Mouse (Mus musculus) MEL (cell line): ENCODE data around the gene Rab35. TPM values are rescaled to one million over a fixed set of nuclear protein-coding genes. Genes with fewer than 3 reads are reported as not detected.

Source experiments
- DNase-seq: peaks from one replicate; pipeline ENCODE4 v3.0.0; 2011; ENCODE audit warnings: low read depth, low spot score
- H3K27ac ChIP-seq: 2 replicates; pipeline ENCODE4 v1.5.1; 2012; ENCODE audit warnings: low read depth, mild to moderate bottlenecking, control low read depth, low read length, moderate library complexity; ENCODE audit not compliant: control insufficient read depth
- H3K27me3 ChIP-seq, 2 experiments: fragments of 150-350 bp in 1 of 2; sonication (generic) in 1 of 2; 2 replicates each; pipeline ENCODE4 v1.6.1; 2012; ENCODE audit warnings: low read length in 2 of 2, mild to moderate bottlenecking in 2 of 2, improper control_type of control experiment in 1 of 2, moderate library complexity in 1 of 2; ENCODE audit not compliant: insufficient read depth in 2 of 2, control insufficient read depth in 1 of 2
- H3K36me3 ChIP-seq, 2 experiments: 2 replicates each; pipeline ENCODE4 v1.6.1; 2012 to 2014; ENCODE audit warnings: low read length in 2 of 2, improper control_type of control experiment in 1 of 2, inconsistent platforms in 1 of 2, mild to moderate bottlenecking in 1 of 2; ENCODE audit not compliant: insufficient read depth in 2 of 2, control insufficient read depth in 1 of 2
- H3K4me1 ChIP-seq, 2 experiments: fragments of 150-350 bp in 1 of 2; sonication (generic) in 1 of 2; 2 replicates each; pipeline ENCODE4 v1.6.1; 2012; ENCODE audit warnings: low read length in 2 of 2, improper control_type of control experiment in 1 of 2, mild to moderate bottlenecking in 1 of 2; ENCODE audit not compliant: insufficient read depth in 2 of 2, control insufficient read depth in 1 of 2
- H3K4me3 ChIP-seq, 2 experiments: fragments of 150-350 bp in 1 of 2; sonication (generic) in 1 of 2; 2 replicates each; pipeline ENCODE4 v1.5.1; 2012; ENCODE audit warnings: low read depth in 2 of 2, low read length in 2 of 2, mild to moderate bottlenecking in 2 of 2, moderate library complexity in 2 of 2, control low read depth in 1 of 2, improper control_type of control experiment in 1 of 2; ENCODE audit not compliant: control insufficient read depth in 1 of 2, insufficient read depth in 1 of 2
- H3K79me2 ChIP-seq: 2 replicates; pipeline ENCODE4 v1.6.1; 2012; ENCODE audit warnings: mild to moderate bottlenecking, low read length, moderate library complexity; ENCODE audit not compliant: control insufficient read depth, poor library complexity, insufficient read depth
- H3K9ac ChIP-seq: 2 replicates; pipeline ENCODE4 v1.6.1; 2012; ENCODE audit warnings: low read depth, mild to moderate bottlenecking, control low read depth, low read length, moderate library complexity; ENCODE audit not compliant: control insufficient read depth, poor library complexity, severe bottlenecking
- H3K9me3 ChIP-seq: fragments of 150-350 bp; sonication (generic); replicated peaks from 2 replicates; pipeline ENCODE4 v1.6.1; 2012; ENCODE audit warnings: mild to moderate bottlenecking, low read length, improper control_type of control experiment, moderate library complexity; ENCODE audit not compliant: insufficient read depth
- BHLHE40 ChIP-seq: IDR thresholded peaks from 2 replicates; pipeline ENCODE4 v1.6.1; 2012; ENCODE audit warnings: low read depth, mild to moderate bottlenecking, inconsistent platforms, low read length, improper control_type of control experiment, borderline replicate concordance
- CHD1 ChIP-seq: IDR thresholded peaks from 2 replicates; pipeline ENCODE4 v1.6.1; 2012; ENCODE audit warnings: low read depth, mild to moderate bottlenecking, inconsistent platforms, low read length, improper control_type of control experiment
- E2F4 ChIP-seq: IDR thresholded peaks from 2 replicates; pipeline ENCODE4 v1.6.1; 2011; ENCODE audit warnings: low read depth, low read length, improper control_type of control experiment, borderline replicate concordance
- ELF1 ChIP-seq: IDR thresholded peaks from 2 replicates; pipeline ENCODE4 v1.6.1; 2014; ENCODE audit warnings: low read depth, mild to moderate bottlenecking, inconsistent platforms, low read length, improper control_type of control experiment, moderate library complexity
- EP300 ChIP-seq, 2 experiments: IDR thresholded peaks; 2 replicates each; pipeline ENCODE4 v1.6.1; 2011; ENCODE audit warnings: improper control_type of control experiment in 2 of 2, low read length in 2 of 2, low read depth in 1 of 2, mild to moderate bottlenecking in 1 of 2
- ETS1 ChIP-seq: IDR thresholded peaks from 2 replicates; pipeline ENCODE4 v1.6.1; 2012; ENCODE audit warnings: low read depth, mild to moderate bottlenecking, inconsistent platforms, low read length, improper control_type of control experiment, moderate library complexity
- GATA1 ChIP-seq: IDR thresholded peaks from 2 replicates; pipeline ENCODE4 v1.6.1; 2011; ENCODE audit warnings: low read depth, low read length, improper control_type of control experiment
- HCFC1 ChIP-seq: IDR thresholded peaks from 2 replicates; pipeline ENCODE4 v1.6.1; 2012; ENCODE audit warnings: low read depth, mild to moderate bottlenecking, inconsistent platforms, low read length, improper control_type of control experiment, moderate library complexity
- MAX ChIP-seq: IDR thresholded peaks from 2 replicates; pipeline ENCODE4 v1.6.1; 2011; ENCODE audit warnings: low read length, improper control_type of control experiment
- MAZ ChIP-seq: IDR thresholded peaks from 2 replicates; pipeline ENCODE4 v1.6.1; 2012; ENCODE audit warnings: low read depth, mild to moderate bottlenecking, inconsistent platforms, low read length, improper control_type of control experiment
- NRF1 ChIP-seq: IDR thresholded peaks from 2 replicates; pipeline ENCODE4 v1.6.1; 2014; ENCODE audit warnings: low read depth, mild to moderate bottlenecking, inconsistent platforms, low read length, improper control_type of control experiment, moderate library complexity; ENCODE audit not compliant: poor library complexity, insufficient read depth, severe bottlenecking
- POLR2AphosphoS2 ChIP-seq: IDR thresholded peaks from 2 replicates; pipeline ENCODE4 v1.6.1; 2011; ENCODE audit warnings: low read length, improper control_type of control experiment
- POLR2AphosphoS5 ChIP-seq: IDR thresholded peaks from 2 replicates; pipeline ENCODE4 v1.6.1; 2012; ENCODE audit warnings: low read depth, borderline replicate concordance, mild to moderate bottlenecking, inconsistent platforms, low read length, moderate library complexity, mixed read lengths
- TAL1 ChIP-seq: IDR thresholded peaks from 2 replicates; pipeline ENCODE4 v1.6.1; 2012; ENCODE audit warnings: mild to moderate bottlenecking, inconsistent platforms, low read length, moderate library complexity, mixed read lengths
- TBP ChIP-seq: IDR thresholded peaks from 2 replicates; pipeline ENCODE4 v1.8.0; 2011; ENCODE audit warnings: low read depth, low read length, improper control_type of control experiment
- UBTF ChIP-seq: IDR thresholded peaks from 2 replicates; pipeline ENCODE4 v1.6.1; 2012; ENCODE audit warnings: low read depth, mild to moderate bottlenecking, inconsistent platforms, low read length, improper control_type of control experiment, moderate library complexity, borderline replicate concordance; ENCODE audit not compliant: insufficient read depth
- USF2 ChIP-seq, 2 experiments: IDR thresholded peaks; 2 replicates each; pipeline ENCODE4 v1.6.1; 2011 to 2012; ENCODE audit warnings: improper control_type of control experiment in 2 of 2, low read length in 2 of 2, borderline replicate concordance in 1 of 2, inconsistent platforms in 1 of 2, low read depth in 1 of 2, mild to moderate bottlenecking in 1 of 2; ENCODE audit not compliant: insufficient read depth in 1 of 2
- ZC3H11A ChIP-seq: IDR thresholded peaks from 2 replicates; pipeline ENCODE4 v1.6.1; 2012; ENCODE audit warnings: low read depth, mild to moderate bottlenecking, inconsistent platforms, low read length, improper control_type of control experiment
- ZKSCAN1 ChIP-seq: IDR thresholded peaks from 2 replicates; pipeline ENCODE4 v1.6.1; 2012; ENCODE audit warnings: low read depth, mild to moderate bottlenecking, inconsistent platforms, low read length, improper control_type of control experiment, moderate library complexity
- ZMIZ1 ChIP-seq: IDR thresholded peaks from 2 replicates; pipeline ENCODE4 v1.6.1; 2012; ENCODE audit warnings: low read depth, mild to moderate bottlenecking, inconsistent platforms, low read length, improper control_type of control experiment, moderate library complexity
- ZNF384 ChIP-seq: IDR thresholded peaks from 2 replicates; pipeline ENCODE4 v1.6.1; 2012; ENCODE audit warnings: low read depth, mild to moderate bottlenecking, inconsistent platforms, low read length, improper control_type of control experiment
- polyA plus RNA-seq, 2 experiments: library from polyadenylated mRNA; stranded (reverse) in 1 of 2; unstranded in 1 of 2; fragments of >175 nt in 1 of 2; fragments of >200 nt in 1 of 2; gene quantifications; 2 replicates each; pipeline versions ENCODE4 v1.2.1 to v1.2.4; 2012; ENCODE audit warnings: low replicate concordance in 2 of 2, low read depth in 1 of 2; ENCODE audit not compliant: insufficient read length in 2 of 2, insufficient read depth in 1 of 2, missing spikeins in 1 of 2
- total RNA-seq: library from RNA; depleted of rRNA; stranded (reverse); fragments of 300-350 nt; gene quantifications from 2 replicates; pipeline ENCODE4 v1.2.3, GENCODE M21; 2012

Gene Rab35
- total and polyA plus RNA-seq, 3 experiments, result 66.9 to 113 TPM; not detected in 1

DNA sequence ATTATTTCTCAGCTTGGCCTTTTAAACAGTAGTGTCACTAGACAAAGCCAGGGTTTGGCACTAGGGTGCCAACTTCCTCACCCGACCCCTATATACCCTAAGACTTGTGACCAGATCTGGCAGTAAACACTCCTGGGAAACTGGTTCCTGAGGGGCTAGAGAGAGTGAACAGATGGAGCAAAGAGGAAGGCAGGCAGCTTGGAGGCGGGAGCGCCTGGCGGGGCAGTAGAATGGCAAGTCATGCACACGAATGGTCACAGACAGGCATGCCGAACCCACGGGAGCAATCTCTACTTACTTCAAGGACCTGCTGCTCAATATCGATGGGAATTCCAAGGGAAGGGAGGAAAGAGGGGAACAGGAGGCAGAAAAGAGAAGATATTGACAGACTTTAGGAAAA lies 40.1 kb downstream of the Rab35 start:
- no peak for TF ChIP-seq GATA1
- no peak for TF ChIP-seq MAX
- TF ChIP-seq TBP, result no peak
- no peak for TF ChIP-seq ZC3H11A
- no peak for TF ChIP-seq POLR2AphosphoS2
- TF ChIP-seq CHD1, result no peak
- TF ChIP-seq E2F4, result no peak
- no peak for TF ChIP-seq MAZ
- TF ChIP-seq USF2 (IDR thresholded peaks at IDR 0.05; ENCODE audit: borderline replicate concordance in 1 of 2, insufficient read depth in 1 of 2, low read depth in 1 of 2, low read length in 2 of 2), result no peak
- TF ChIP-seq ELF1, result no peak
- no peak for TF ChIP-seq ZMIZ1
- no peak for TF ChIP-seq HCFC1
- TF ChIP-seq TAL1, result no peak
- no peak for TF ChIP-seq POLR2AphosphoS5
- Histone ChIP-seq H3K9me3 (no peaks in the 10 kb centered on the region), H3K79me2 (no peaks in the 10 kb centered on the region), H3K27me3 (no peaks in the 10 kb centered on the region), H3K9ac (no peak overlapping the region), H3K4me1 (no peaks in the 10 kb centered on the region), H3K4me3 (no peak overlapping the region), H3K27ac (no peak overlapping the region), H3K36me3 (no peaks in the 10 kb centered on the region)
- no peak for DNase-seq

DNA sequence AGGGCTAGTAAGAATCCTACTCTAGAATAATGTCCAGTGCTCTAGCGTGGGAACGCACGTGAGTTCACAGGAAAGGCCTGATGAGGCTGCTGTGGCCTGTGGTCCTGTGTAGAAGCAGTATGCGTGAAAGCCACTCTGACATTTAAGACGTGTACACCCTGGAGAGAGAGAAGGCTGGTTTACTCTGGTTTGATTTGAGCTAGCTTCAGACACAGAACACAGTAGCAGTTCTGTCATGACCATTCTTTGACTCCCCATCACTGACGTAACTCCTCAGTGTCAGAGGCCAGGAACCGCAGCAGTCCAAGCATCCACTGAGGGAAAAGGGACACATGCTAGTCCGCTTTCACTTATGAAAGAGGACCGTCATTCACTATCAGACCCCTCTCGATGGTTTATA lies 53.4 kb downstream of the Rab35 start:
- Histone ChIP-seq H3K79me2 (no peaks in the 10 kb centered on the region), H3K27ac (no peak overlapping the region), H3K4me3 (no peak overlapping the region), H3K4me1 (no peaks in the 10 kb centered on the region), H3K9ac (no peak overlapping the region), H3K9me3 (no peaks in the 10 kb centered on the region), H3K36me3 (no peaks in the 10 kb centered on the region), H3K27me3 (no peaks in the 10 kb centered on the region)
- DNase-seq, result no peak
- TF ChIP-seq BHLHE40 (no peak), EP300 (IDR thresholded peaks at IDR 0.05; ENCODE audit: low read depth in 1 of 2, low read length in 2 of 2) (no peak), MAZ (no peak), HCFC1 (no peak), ETS1 (no peak), UBTF (no peak), POLR2AphosphoS2 (no peak), NRF1 (no peak), ZNF384 (no peak), ZKSCAN1 (no peak)
